Mouse (Mus musculus) common myeloid progenitor, adult 5-6 weeks (primary cell): ENCODE data around the gene Gm15130. TPM values are rescaled to one million over a fixed set of nuclear protein-coding genes. Genes with fewer than 3 reads are reported as not detected.

ENCODE experiments used
- ATAC-seq: replicated peaks from 2 replicates; pipeline ENCODE4 v1.8.0; 2016; ENCODE audit warnings: low read depth, mild to moderate bottlenecking, moderate TSS enrichment, inconsistent platforms; ENCODE audit not compliant: poor library complexity, severe bottlenecking
- total RNA-seq: library from RNA; stranded (forward); fragments of 200-1000, 187-1606 nt; gene quantifications from 2 replicates; pipeline ENCODE4 v1.2.3, GENCODE M21; 2017

Gene Gm15130
- not detected in 2 replicates for total RNA-seq

DNA sequence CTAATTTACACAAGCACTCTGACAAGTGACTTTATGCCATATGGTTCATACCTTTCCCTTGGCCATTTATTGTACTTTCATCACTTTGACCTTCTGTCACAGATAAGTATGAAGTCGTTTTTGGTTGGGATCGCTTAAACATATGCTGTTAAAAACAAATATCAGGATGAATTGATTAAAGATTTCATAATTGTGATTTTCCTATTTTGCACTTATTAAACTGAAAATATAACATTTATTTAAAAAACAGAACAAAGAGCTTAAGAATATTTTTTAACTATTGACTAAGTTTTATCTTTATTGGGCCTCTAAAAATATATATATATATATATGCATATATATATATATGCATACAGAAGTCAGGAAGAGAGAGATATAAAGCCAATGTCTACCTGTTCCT is at the start of gene Gm15130:
Gene Gm15130, minus strand, starts transcription at position 101 of the 400 bp plus-strand sequence.
- ATAC-seq, result no peak

DNA sequence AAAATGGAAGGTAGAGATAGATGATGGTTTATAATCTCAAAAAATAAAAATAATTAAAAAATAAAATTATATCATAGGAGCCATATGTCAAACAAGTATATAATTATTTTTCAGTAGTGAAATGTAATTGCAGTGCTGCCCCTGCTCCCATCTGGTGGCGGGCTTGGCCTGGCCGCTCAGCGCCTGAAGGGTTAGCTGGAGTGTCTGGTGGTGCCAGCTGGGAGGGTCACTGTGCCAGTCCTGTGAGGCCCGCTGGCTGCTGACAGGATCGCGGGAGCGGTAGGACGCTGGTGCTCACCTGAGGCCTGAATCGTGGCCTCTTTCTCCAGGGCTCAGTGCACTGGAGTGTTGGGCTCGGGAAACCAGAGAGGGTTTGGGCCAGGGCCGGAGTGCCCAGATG is 29.3 kb upstream of the Gm15130 start:
- ATAC-seq, result no peak

DNA sequence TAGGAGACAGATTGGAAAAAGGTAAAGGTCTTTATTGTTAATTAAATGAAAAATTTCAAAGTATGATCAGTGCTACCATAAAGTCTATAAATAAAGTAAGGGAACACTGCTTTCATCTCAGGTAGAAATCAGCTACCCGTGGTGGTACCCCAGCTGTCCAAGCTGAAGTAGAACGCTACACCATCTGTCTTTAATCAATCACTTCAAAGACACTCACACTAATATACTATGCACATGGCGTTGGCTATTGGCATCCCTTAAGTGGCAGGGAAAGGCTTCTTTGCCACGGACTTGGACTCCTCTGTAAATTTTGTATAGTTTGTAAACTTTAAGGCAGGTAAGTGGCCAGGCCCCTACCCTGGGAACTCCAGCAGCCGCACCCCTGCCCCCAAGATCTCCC is 17.0 kb downstream of the Gm15130 start:
- ATAC-seq, result no peak

DNA sequence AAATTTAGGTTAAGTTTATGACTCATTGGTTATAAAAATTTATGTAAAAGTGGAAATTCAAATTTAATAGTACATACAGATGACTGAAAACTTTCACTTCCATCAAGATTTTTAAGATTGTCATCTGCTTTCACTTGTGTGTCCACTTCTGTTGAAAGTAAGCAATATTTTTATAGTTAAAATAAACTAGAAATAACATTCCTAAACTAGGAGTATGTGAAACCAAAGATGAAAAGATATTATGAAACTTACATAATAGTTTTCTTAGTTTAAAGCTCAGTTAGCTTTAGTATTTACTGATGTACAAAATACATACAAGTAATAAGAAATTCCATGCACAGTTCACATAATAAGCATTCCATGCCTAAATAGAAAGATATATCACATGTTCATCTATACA is 46.9 kb downstream of the Gm15130 start, which contains the start of gene Gm13941:
Gene Gm13941, minus strand, starts transcription at position 101 of the 400 bp plus-strand sequence.
- no peak for ATAC-seq

Other genes starting within 250 kb of the Gm15130 start
- not detected in 2 replicates for gene Ano3, start 202.0 kb downstream of the Gm15130 start, total RNA-seq
- not detected in 2 replicates for gene Gm13941, start 47.0 kb downstream of the Gm15130 start, total RNA-seq
- not detected in 2 replicates for gene 4930430A15Rik, start 76.7 kb upstream of the Gm15130 start, total RNA-seq
- gene Olfr1275, start 82.3 kb upstream of the Gm15130 start, total RNA-seq, result not detected in 2 replicates
- not detected in 2 replicates for gene Olfr1276, start 101.6 kb upstream of the Gm15130 start, total RNA-seq
- gene Olfr1277, start 121.2 kb upstream of the Gm15130 start, total RNA-seq, result not detected in 2 replicates
- gene Olfr1278, start 137.2 kb upstream of the Gm15130 start, total RNA-seq, result not detected in 2 replicates
- gene Olfr1279, start 147.7 kb upstream of the Gm15130 start, total RNA-seq, result not detected in 2 replicates
- not detected in 2 replicates for gene Olfr1280, start 161.1 kb upstream of the Gm15130 start, total RNA-seq
- gene Olfr1281, start 173.6 kb upstream of the Gm15130 start, total RNA-seq, result not detected in 2 replicates
- gene Olfr1282, start 183.1 kb upstream of the Gm15130 start, total RNA-seq, result not detected in 2 replicates
- not detected in 2 replicates for gene Olfr1283, start 213.9 kb upstream of the Gm15130 start, total RNA-seq
- gene Olfr1284, start 222.6 kb upstream of the Gm15130 start, total RNA-seq, result not detected in 2 replicates